Mouse (Mus musculus) induced T-regulatory cell, adult 2 months (primary cell): Measurements from ENCODE around the gene Prkce.
A peak's percentile ranks its signal among the peaks of the same experiment; 100 is the strongest.

Source experiments
- DNase-seq: peaks from one replicate; pipeline ENCODE4 v3.0.0-alpha.2; 2012; ENCODE audit warnings: low read depth

The Prkce gene

DNA sequence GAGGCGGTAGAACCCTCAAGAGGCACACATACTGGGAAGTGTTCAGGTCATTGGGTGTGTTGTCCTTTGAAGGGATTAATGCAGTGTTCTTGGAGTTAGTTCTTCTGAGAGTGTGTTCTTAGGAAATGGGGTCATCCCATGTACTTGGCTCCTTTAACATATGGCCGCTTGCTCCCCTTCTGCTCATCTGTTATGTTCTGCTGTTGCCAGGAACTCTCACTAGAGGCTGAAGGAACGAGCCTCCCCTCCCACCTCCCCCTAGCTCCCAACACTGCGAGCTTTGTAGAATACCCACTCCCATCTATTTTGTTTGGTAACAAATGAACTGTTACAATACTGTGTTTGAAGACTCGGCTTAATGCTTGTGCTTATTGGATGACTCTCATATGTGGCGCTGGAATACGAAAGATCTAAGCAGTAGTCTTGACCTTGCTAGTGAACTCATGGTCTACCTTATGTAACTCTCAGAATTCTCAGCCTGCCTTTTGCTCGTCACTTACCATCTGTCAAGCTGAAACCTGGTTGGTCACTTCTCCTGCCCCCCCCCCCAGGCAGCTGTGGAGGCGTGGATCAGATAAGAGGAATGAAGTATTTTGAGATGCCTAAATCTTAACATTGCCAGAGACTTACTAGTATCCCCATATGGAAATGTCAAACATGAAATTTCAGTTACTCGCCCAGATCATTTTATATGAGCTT lies 58.1 kb downstream of the Prkce start:
- no peak for DNase-seq

DNA sequence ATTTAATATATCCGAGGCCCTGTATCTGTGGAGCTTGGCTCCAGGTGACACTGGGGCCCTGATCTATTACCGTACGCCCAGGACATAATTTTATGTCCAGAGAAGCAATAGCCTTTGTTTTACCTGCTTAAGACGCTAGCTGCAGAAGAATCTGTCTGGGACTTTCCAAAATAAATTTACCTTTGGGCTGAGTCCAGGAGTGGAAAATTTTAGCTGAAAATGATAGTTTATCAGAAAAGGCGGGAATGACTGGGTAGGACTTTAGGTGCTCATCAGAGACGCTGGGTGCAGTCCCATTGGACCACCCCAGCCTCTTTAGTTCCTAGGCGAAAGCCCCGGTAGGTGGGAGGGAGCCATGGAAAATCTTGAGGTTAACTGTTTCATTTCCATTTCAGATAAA lies 58.6 kb downstream of the Prkce start:
- no peak for DNase-seq

- no peak for DNase-seq
Measured at GRCm38 (mm10) chr17:86226635-86227034, 59.0 kb downstream of the Prkce start.

DNA sequence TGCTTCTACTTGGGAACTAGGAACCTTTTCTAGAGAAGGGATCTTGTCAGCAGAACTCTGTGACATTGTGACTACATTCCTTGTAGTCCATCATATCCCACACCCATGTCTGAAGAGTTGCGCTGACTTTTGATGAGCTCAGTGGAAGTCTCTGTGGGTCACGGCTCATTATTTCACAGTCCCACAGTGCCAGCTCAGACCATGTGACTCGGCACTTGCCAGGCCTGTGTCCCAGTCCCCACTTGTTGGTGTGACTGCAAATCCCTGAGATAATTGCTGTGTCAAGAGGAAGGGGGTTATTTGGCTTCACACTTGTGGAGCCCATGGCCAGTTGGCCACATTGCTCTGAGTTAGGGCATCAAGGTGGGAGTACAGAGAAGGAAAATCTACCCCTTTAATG lies 59.8 kb downstream of the Prkce start:
- DNase-seq = no peak

GRCm38 (mm10) chr17:86228850-86229249 lies 61.3 kb downstream of the Prkce start:
- no peak for DNase-seq

DNA sequence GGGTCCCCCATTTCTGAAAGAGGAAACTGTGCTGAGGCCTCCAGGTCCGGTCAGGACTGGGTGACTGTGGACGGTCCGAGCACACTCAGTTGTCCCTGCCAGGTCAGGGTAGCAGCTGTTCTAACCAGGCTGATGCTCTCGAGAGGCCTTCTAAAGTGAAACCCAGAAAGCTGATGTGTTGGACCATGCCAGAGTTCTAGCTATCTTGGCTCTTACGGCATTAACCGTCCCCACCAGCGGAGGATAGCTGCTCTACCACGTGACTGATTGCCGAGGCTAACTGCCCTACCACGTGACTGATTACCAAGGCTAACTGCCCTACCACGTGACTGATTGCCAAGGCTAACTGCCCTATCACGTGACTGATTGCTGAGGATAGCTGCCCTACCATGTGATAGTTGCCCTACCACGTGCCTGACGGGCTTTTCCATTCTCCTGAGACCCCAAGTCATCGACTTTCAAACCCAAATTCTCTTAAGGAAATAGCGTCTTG lies 62.6 kb downstream of the Prkce start:
- DNase-seq = no peak

DNA sequence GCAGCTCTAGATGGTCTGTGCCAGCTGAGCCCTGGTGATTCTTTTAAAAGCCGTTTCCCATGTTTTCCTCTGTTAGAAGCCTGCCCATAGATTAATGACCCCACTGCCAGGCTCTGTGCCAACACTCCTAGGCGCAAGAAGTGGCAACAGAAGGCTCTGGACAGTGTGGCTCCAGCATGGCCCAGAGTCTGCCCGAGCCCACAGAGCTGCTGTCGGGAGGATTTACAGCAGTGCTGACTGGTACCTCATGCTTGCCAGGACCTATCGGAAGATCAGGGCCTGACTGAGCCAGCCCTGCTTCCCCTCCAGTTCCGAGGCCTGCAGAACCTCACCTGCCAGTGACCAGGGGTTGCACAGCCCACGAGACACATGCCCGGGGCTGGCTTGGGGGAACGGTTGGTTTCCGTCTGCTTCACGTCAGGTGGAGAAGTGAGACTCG lies 64.2 kb downstream of the Prkce start:
- no peak for DNase-seq

DNA sequence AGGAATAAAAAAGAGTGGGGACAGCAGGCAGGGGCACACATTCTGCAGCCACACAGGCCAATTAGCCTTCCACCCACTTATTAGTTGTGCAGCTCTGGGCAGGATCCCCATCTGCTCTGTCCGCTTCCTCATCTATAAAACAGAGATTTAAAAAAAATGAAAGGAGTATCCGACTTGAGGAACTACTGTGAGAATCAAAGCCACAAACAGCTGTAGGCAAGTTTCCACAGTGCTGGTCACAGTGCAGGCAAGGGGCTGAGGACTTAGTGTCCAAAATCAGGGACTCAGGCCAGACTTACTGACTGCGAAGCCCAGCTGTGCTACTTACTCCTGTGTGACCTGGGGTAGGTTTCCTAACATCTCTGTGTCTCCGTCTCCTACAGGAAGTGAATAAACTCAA lies 64.7 kb downstream of the Prkce start:
- DNase-seq = no peak

- DNase-seq = no peak
Measured at GRCm38 (mm10) chr17:86234587-86235150, 67.1 kb downstream of the Prkce start.

DNA sequence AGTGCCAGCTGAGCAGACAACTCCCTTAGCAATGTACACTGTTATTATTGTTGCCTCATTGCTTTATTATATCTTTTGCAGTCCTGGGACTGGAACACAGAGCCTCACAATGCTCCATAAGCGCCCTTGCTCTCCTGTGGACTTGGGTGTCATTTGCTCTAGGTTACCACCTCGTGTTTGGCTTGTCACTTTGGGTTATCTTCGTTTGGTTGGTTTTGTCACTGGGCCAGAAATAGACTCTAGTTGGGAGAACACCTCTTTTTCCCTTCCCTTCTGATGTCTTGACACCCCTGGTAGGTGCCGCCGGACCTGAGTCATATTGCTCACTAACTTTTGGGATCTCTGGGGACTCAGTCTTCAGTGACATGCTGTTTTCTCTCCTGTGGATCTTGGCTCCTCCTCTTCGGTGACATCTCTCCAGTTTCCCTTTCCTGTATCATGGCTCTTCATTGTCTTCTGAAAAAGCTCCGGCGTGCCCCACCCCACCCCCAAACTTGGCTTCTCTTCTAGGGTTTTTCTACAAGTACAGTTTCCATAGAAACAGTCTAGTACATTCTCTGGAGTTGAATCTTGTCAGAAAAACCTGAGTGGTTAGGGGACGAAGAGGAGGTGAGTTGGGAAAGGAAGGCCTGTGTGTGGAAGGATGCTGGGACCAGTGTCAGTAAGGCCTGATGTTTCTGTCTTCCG lies 68.6 kb downstream of the Prkce start:
- no peak for DNase-seq

GRCm38 (mm10) chr17:86236861-86237763 lies 69.5 kb downstream of the Prkce start:
- no peak for DNase-seq

DNA sequence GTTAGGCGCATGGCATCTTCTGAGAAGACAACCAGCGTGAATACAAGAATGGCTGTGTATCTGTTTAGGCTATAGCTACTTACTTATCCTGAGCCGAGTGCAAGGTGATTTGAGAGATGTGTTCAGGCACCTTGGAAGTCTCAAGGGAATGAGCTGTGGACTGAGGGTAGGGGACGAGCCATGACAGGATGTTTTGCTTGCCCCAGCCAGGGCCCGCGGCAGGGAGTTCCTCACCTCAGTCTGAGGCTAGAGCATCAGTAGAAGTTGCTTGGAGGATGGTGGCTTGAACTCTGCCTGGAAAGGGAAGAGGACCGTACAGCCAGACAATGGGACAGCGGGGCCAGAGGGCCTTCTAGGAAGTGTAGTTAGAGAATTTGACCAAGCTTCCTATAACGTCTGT lies 74.7 kb downstream of the Prkce start:
- no peak for DNase-seq

- DNase-seq = peak; percentile 12
Measured at GRCm38 (mm10) chr17:86243109-86243527, 75.5 kb downstream of the Prkce start.

GRCm38 (mm10) chr17:86244397-86244796 lies 76.8 kb downstream of the Prkce start:
- DNase-seq = no peak

- DNase-seq = no peak
Measured at GRCm38 (mm10) chr17:86248832-86249231, 81.2 kb downstream of the Prkce start.

- DNase-seq = no peak
Measured at GRCm38 (mm10) chr17:86249499-86250405, 82.2 kb downstream of the Prkce start.

DNA sequence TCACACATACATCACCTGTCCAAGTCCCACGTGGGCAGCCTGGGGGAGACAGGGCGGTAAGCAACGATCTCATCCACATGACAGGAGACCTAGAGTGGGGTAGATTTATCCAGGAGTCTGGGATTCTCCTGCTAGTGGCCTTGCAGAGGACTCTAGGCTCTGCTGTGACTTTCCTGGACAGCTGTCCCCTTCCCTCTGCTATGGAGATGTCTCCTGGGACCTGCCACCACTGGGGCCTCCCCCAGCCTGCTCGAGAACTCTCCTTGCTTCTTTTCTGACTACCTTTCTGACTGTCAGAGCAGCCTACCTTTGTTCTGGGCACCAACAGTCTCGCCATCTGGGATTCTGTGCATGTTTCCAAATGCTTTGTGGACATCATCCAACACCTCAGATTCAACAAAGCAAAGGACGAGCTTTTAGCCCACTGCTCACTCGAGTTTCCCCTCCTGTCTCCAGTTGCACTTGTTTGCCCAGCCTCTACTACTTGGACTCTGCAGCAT lies 82.9 kb downstream of the Prkce start:
- no peak for DNase-seq

DNA sequence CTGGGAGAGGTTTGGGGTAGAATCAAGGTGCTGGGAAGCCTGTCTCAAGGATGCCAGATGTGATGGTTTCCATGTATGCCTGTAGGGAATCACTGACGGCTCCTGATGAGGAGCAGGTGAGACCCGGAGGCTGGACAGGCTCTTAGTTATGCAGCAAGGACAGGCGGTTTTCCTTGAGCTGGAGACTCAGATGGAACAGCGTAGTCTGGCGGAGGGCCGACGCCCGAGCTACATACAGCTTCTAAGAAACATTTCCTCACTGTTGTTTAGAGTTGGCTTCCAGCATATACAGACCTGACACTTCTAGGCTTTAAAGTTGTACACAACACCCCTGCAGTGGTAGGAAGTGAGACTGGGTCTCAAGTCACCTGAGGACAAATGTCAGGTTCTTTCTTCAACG lies 86.3 kb downstream of the Prkce start:
- DNase-seq = no peak

- DNase-seq = no peak
Measured at GRCm38 (mm10) chr17:86254285-86254684, 86.7 kb downstream of the Prkce start.

- DNase-seq = no peak
Measured at GRCm38 (mm10) chr17:86254978-86255377, 87.4 kb downstream of the Prkce start.

DNA sequence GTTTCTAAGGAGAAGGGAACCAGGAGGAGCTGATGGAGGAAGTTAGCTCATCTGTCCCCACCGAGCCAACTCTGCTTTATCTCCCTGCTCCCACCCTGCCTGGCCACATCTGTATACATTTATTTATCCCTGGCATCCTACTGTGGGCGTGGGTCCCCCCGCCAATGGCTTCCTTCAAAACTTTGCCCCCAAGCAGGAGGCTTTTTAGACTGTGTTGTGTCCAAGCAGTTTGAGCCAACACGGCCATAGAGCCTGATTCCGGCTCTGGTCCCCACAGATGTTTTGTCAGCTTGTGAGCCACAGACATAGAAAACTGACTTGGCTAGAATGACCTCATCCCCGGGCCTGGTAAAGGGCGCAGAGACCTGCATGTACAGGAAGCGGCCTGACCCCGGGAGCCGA lies 89.1 kb downstream of the Prkce start:
- DNase-seq = no peak
